Mouse (Mus musculus): Measurements from ENCODE around the gene Hc. TPM values are rescaled to one million over a fixed set of nuclear protein-coding genes. Genes with fewer than 3 reads are reported as not detected.

Gene Hc
- total and polyA plus RNA-seq, 3 experiments: 0.06 TPM; not detected in 2

- Histone ChIP-seq H3K4me3 (no peak overlapping the region), H3K4me1 (ENCODE audit: control insufficient read depth, insufficient read depth, low read length) (no peaks in the 10 kb centered on the region), H3K36me3 (ENCODE audit: control insufficient read depth, insufficient read depth, low read length) (no peaks in the 10 kb centered on the region), H3K27me3 (ENCODE audit: control insufficient read depth, insufficient read depth, low read length) (no peaks in the 10 kb centered on the region), H3K79me2 (replicated peaks; ENCODE audit: control insufficient read depth, insufficient read depth, low read length) (no peaks in the 10 kb centered on the region), H3K9ac (ENCODE audit: low read depth, low read length) (no peak overlapping the region), H3K27ac (no peak overlapping the region)
- DNase-seq: no peak
- intact Hi-C loops (cut with DNase I): no loop called here
- TF ChIP-seq CTCF (IDR thresholded peaks at IDR 0.05): no peak
- TF ChIP-seq POLR2A (IDR thresholded peaks at IDR 0.05; ENCODE audit: insufficient read depth, low read depth, low read length): no peak
- TF ChIP-seq EP300 (IDR thresholded peaks at IDR 0.05; ENCODE audit: insufficient read depth, low read depth, low read length): no peak
- 57% methylated on average over 11 of the region's 11 CpGs for WGBS
Measured at GRCm38 (mm10) chr2:35067117-35067516, 5.9 kb upstream of the Hc start.

- H3K36me3 ChIP-seq (ENCODE audit: control insufficient read depth, insufficient read depth, low read length): no peaks in the 10 kb centered on the region
- H3K79me2 ChIP-seq (replicated peaks; ENCODE audit: control insufficient read depth, insufficient read depth, low read length): no peaks in the 10 kb centered on the region
- DNase-seq: no peak
- WGBS: 81% methylated on average over 13 of the region's 13 CpGs
- TF ChIP-seq POLR2A (IDR thresholded peaks at IDR 0.05; ENCODE audit: insufficient read depth, low read depth, low read length) (no peak), CTCF (IDR thresholded peaks at IDR 0.05) (no peak), EP300 (IDR thresholded peaks at IDR 0.05; ENCODE audit: insufficient read depth, low read depth, low read length) (no peak)
- no peak overlapping the region for H3K27ac ChIP-seq
- H3K4me1 ChIP-seq (ENCODE audit: control insufficient read depth, insufficient read depth, low read length): no peaks in the 10 kb centered on the region
- no peak overlapping the region for H3K9ac ChIP-seq (ENCODE audit: low read depth, low read length)
- H3K27me3 ChIP-seq (ENCODE audit: control insufficient read depth, insufficient read depth, low read length): no peaks in the 10 kb centered on the region
- no peak overlapping the region for H3K4me3 ChIP-seq
- intact Hi-C loops (cut with DNase I): no loop called here
Measured at GRCm38 (mm10) chr2:35066525-35067082, 5.4 kb upstream of the Hc start.

DNA sequence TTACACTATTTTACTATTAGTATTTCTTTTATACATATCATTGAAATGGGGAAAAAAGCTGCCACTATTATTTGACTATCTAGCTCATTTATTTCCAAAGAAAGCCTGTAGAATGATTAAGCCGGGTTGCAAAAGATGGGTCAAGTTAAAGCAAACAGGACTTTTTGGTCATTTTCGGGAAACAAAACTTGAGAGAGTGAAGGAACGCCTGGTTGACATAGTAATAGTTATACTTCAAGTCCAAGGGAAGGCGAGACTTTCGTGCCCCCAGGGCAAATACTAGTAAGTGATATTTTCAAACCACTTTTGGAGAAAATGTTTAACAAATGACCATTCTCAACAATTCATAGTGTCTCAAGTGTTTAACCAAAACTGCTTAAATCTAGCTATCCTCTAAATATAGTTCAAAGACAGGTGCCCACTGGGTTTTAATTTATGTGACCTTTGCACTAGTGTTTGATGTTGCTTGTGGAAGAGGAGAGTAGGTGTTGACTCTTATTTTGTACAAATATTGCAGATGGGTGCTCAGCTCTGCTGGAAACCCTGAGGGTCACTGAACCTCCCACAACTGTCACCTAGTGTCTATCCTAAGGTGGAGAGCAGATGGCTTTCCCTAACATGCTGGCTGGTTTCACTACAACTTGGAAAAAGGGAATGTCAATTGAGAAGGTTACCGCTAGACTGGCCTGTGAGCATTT, 2.2 kb upstream of the Hc start:
- Histone ChIP-seq H3K36me3 (ENCODE audit: control insufficient read depth, insufficient read depth, low read length) (no peaks in the 10 kb centered on the region), H3K9ac (ENCODE audit: low read depth, low read length) (no peak overlapping the region), H3K27ac (no peak overlapping the region), H3K27me3 (ENCODE audit: control insufficient read depth, insufficient read depth, low read length) (no peaks in the 10 kb centered on the region), H3K4me1 (ENCODE audit: control insufficient read depth, insufficient read depth, low read length) (no peaks in the 10 kb centered on the region), H3K79me2 (replicated peaks; ENCODE audit: control insufficient read depth, insufficient read depth, low read length) (no peaks in the 10 kb centered on the region), H3K4me3 (no peak overlapping the region)
- no peak for DNase-seq
- TF ChIP-seq CTCF (IDR thresholded peaks at IDR 0.05): no peak
- TF ChIP-seq EP300 (IDR thresholded peaks at IDR 0.05; ENCODE audit: insufficient read depth, low read depth, low read length): no peak
- TF ChIP-seq POLR2A (IDR thresholded peaks at IDR 0.05; ENCODE audit: insufficient read depth, low read depth, low read length): no peak
- WGBS: 91% methylated on average over 6 of the region's 6 CpGs
- intact Hi-C loops (cut with DNase I): no loop called here

DNA sequence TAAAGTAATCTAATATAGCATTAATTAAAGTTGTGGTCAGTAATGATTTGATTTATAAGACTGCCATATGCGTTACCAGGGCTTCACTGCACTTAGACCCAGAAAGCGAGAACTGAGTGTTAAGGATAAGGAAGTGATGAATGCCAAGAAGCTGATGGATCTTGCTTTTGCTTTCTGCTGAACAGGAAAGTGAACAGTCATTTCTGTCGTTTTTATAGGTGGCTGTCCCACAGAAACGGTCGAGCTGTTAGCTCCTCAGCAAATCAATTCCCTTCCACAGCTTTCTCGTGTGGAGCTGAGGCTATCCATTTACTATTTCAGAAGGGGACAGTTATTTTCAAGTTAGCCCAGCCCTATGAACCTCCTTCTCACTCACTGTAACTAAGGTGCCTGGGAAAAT, 341 bp downstream of the Hc start:
- no peak overlapping the region for H3K9ac ChIP-seq (ENCODE audit: low read depth, low read length)
- no peaks in the 10 kb centered on the region for H3K27me3 ChIP-seq (ENCODE audit: control insufficient read depth, insufficient read depth, low read length)
- no peak for TF ChIP-seq EP300 (IDR thresholded peaks at IDR 0.05; ENCODE audit: insufficient read depth, low read depth, low read length)
- no peak for TF ChIP-seq POLR2A (IDR thresholded peaks at IDR 0.05; ENCODE audit: insufficient read depth, low read depth, low read length)
- no peak for TF ChIP-seq CTCF (IDR thresholded peaks at IDR 0.05)
- no peak overlapping the region for H3K27ac ChIP-seq
- intact Hi-C loops (cut with DNase I): no loop called here
- 53% methylated on average over 6 of the region's 6 CpGs for WGBS
- no peak for DNase-seq
- H3K79me2 ChIP-seq (replicated peaks; ENCODE audit: control insufficient read depth, insufficient read depth, low read length): no peaks in the 10 kb centered on the region
- H3K4me3 ChIP-seq: no peak overlapping the region
- H3K4me1 ChIP-seq (ENCODE audit: control insufficient read depth, insufficient read depth, low read length): no peaks in the 10 kb centered on the region
- no peaks in the 10 kb centered on the region for H3K36me3 ChIP-seq (ENCODE audit: control insufficient read depth, insufficient read depth, low read length)

DNA sequence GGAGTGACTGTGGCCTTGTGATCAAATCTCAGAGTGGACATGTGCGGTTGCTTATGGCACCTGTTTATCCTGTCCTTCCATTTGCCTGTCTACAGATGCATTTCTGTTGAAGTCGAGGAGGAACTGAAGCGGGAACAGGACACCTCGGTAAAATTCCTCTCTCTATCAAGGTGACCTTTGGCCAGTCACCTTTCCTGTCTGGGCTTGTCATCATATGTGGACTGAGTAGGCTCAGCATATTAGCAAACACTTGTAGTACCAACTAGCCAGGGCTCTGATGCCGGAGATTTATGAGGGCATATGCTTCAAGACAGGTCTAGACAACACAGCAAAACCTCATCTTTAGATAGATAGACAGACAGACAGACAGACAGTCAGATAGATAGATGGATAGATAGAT, 982 bp downstream of the Hc start:
- intact Hi-C loops (cut with DNase I): no loop called here
- no peak for DNase-seq
- no peak overlapping the region for H3K4me3 ChIP-seq
- TF ChIP-seq CTCF (IDR thresholded peaks at IDR 0.05) (no peak), POLR2A (IDR thresholded peaks at IDR 0.05; ENCODE audit: insufficient read depth, low read depth, low read length) (no peak), EP300 (IDR thresholded peaks at IDR 0.05; ENCODE audit: insufficient read depth, low read depth, low read length) (no peak)
- no peak overlapping the region for H3K27ac ChIP-seq
- H3K79me2 ChIP-seq (replicated peaks; ENCODE audit: control insufficient read depth, insufficient read depth, low read length): no peaks in the 10 kb centered on the region
- no peaks in the 10 kb centered on the region for H3K27me3 ChIP-seq (ENCODE audit: control insufficient read depth, insufficient read depth, low read length)
- H3K4me1 ChIP-seq (ENCODE audit: control insufficient read depth, insufficient read depth, low read length): no peaks in the 10 kb centered on the region
- WGBS: 77% methylated on average over 5 of the region's 5 CpGs
- no peak overlapping the region for H3K9ac ChIP-seq (ENCODE audit: low read depth, low read length)
- H3K36me3 ChIP-seq (ENCODE audit: control insufficient read depth, insufficient read depth, low read length): no peaks in the 10 kb centered on the region

GRCm38 (mm10) chr2:35058325-35058724, 2.9 kb downstream of the Hc start:
- Histone ChIP-seq H3K27ac (no peak overlapping the region), H3K27me3 (ENCODE audit: control insufficient read depth, insufficient read depth, low read length) (no peaks in the 10 kb centered on the region), H3K4me3 (no peak overlapping the region), H3K36me3 (ENCODE audit: control insufficient read depth, insufficient read depth, low read length) (no peaks in the 10 kb centered on the region), H3K79me2 (replicated peaks; ENCODE audit: control insufficient read depth, insufficient read depth, low read length) (no peaks in the 10 kb centered on the region), H3K9ac (ENCODE audit: low read depth, low read length) (no peak overlapping the region), H3K4me1 (ENCODE audit: control insufficient read depth, insufficient read depth, low read length) (no peaks in the 10 kb centered on the region)
- intact Hi-C loops (cut with DNase I): no loop called here
- WGBS: 69% methylated on average over 2 of the region's 2 CpGs
- no peak for DNase-seq
- no peak for TF ChIP-seq EP300 (IDR thresholded peaks at IDR 0.05; ENCODE audit: insufficient read depth, low read depth, low read length)
- TF ChIP-seq POLR2A (IDR thresholded peaks at IDR 0.05; ENCODE audit: insufficient read depth, low read depth, low read length): no peak
- no peak for TF ChIP-seq CTCF (IDR thresholded peaks at IDR 0.05)
